Mouse (Mus musculus) C2C12 (cell line): ENCODE measurements around the gene Hoxb7. TPM values are rescaled to one million over a fixed set of nuclear protein-coding genes. Genes with fewer than 3 reads are reported as not detected.

Source experiments
- H3K27me3 ChIP-seq: one replicate; pipeline ENCODE4 v1.6.1; 2011; ENCODE audit not compliant: control insufficient read depth, insufficient read depth, insufficient read length
- H3K36me3 ChIP-seq: one replicate; pipeline ENCODE4 v1.6.1; 2011; ENCODE audit not compliant: control insufficient read depth, insufficient read depth
- H3K4me3 ChIP-seq: one replicate; pipeline ENCODE4 v1.5.1; 2011; ENCODE audit warnings: mild to moderate bottlenecking, control low read depth; ENCODE audit not compliant: poor library complexity, insufficient read depth, severe bottlenecking
- H3K79me2 ChIP-seq: one replicate; pipeline ENCODE4 v1.6.1; 2011; ENCODE audit not compliant: control insufficient read depth, insufficient read depth
- H3K79me3 ChIP-seq: one replicate; pipeline ENCODE4 v1.6.1; 2011; ENCODE audit warnings: low read depth, control low read depth
- H3ac ChIP-seq: one replicate; pipeline ENCODE3; 2011; ENCODE audit warnings: low read depth; ENCODE audit not compliant: control insufficient read depth, insufficient read length
- CEBPB ChIP-seq: IDR thresholded peaks from one replicate; pipeline ENCODE4 v1.6.1; 2011; ENCODE audit warnings: low read depth, mild to moderate bottlenecking, control low read depth, moderate library complexity
- CTCF ChIP-seq: IDR thresholded peaks from one replicate; pipeline ENCODE4 v1.5.1; 2011; ENCODE audit not compliant: control insufficient read depth, insufficient read depth, insufficient read length
- FOSL1 ChIP-seq: IDR thresholded peaks from one replicate; pipeline ENCODE4 v1.8.0; 2011; ENCODE audit warnings: mild to moderate bottlenecking, low read length; ENCODE audit not compliant: poor library complexity, insufficient read depth, severe bottlenecking
- MAX ChIP-seq: IDR thresholded peaks from one replicate; pipeline ENCODE4 v1.6.1; 2011; ENCODE audit warnings: mild to moderate bottlenecking, control low read depth
- MYOD1 ChIP-seq: IDR thresholded peaks from one replicate; pipeline ENCODE4 v1.6.1; 2011; ENCODE audit warnings: low read depth; ENCODE audit not compliant: control insufficient read depth, insufficient read length
- MYOG ChIP-seq: IDR thresholded peaks from one replicate; pipeline ENCODE4 v1.6.1; 2011; ENCODE audit not compliant: control insufficient read depth, insufficient read length; ENCODE audit errors: extremely low read depth
- USF1 ChIP-seq: IDR thresholded peaks from one replicate; pipeline ENCODE4 v1.6.1; 2011; ENCODE audit warnings: low read depth, mild to moderate bottlenecking, control low read depth, moderate library complexity
- polyA plus RNA-seq: library from polyadenylated mRNA; unstranded; fragments of >200 nt; fragmentation: generic; extraction: Trizol; gene quantifications from one replicate; pipeline ENCODE4 v1.2.1, GENCODE M21; 2012; ENCODE audit warnings: missing spikeins

Hoxb7 gene
- polyA plus RNA-seq, 1 experiment, result 0.04 TPM

GRCm38 (mm10) chr11:96301064-96301431 is 14.6 kb downstream of the Hoxb7 start:
- Histone ChIP-seq H3K79me3 (no peaks in the 10 kb centered on the region), H3K79me2 (no peaks in the 10 kb centered on the region), H3K4me3 (no peak overlapping the region), H3K36me3 (no peaks in the 10 kb centered on the region), H3K27me3 (peaks cover 91% of the 10 kb centered on the region), H3ac (no peak overlapping the region)
- TF ChIP-seq MYOD1 (no peak), FOSL1 (no peak)

GRCm38 (mm10) chr11:96301837-96302236 is 15.4 kb downstream of the Hoxb7 start:
- H3K79me2 ChIP-seq, result no peaks in the 10 kb centered on the region
- no peak overlapping the region for H3K4me3 ChIP-seq
- TF ChIP-seq CEBPB (no peak), USF1 (no peak), MYOG (no peak)
- H3ac ChIP-seq, result no peak overlapping the region
- H3K27me3 ChIP-seq, result peaks cover 90% of the 10 kb centered on the region
- H3K36me3 ChIP-seq, result no peaks in the 10 kb centered on the region
- no peaks in the 10 kb centered on the region for H3K79me3 ChIP-seq

- H3K36me3 ChIP-seq, result no peaks in the 10 kb centered on the region
- peaks cover 89% of the 10 kb centered on the region for H3K27me3 ChIP-seq
- H3ac ChIP-seq, result no peak overlapping the region
- TF ChIP-seq USF1 (no peak), CEBPB (no peak), MYOD1 (no peak), MAX (no peak), MYOG (no peak), CTCF (no peak)
- H3K4me3 ChIP-seq, result no peak overlapping the region
- no peaks in the 10 kb centered on the region for H3K79me3 ChIP-seq
- H3K79me2 ChIP-seq, result no peaks in the 10 kb centered on the region
Observed at GRCm38 (mm10) chr11:96302381-96303150, 16.1 kb downstream of the Hoxb7 start.

GRCm38 (mm10) chr11:96303151-96304099 is 17.0 kb downstream of the Hoxb7 start, which contains the start of gene Hoxb5:
Hoxb5 (plus strand) TSS chr11:96303336.
- Histone ChIP-seq H3K27me3 (peaks cover 85% of the 10 kb centered on the region), H3K36me3 (no peaks in the 10 kb centered on the region), H3K79me2 (no peaks in the 10 kb centered on the region), H3ac (no peak within 1 kb of the TSS), H3K79me3 (no peaks in the 10 kb centered on the region), H3K4me3 (no peak within 1 kb of the TSS)
- TF ChIP-seq CEBPB, result no peak
- peak; percentile 94 for TF ChIP-seq CTCF

GRCm38 (mm10) chr11:96304381-96305195 is 18.2 kb downstream of the Hoxb7 start:
- no peaks in the 10 kb centered on the region for H3K36me3 ChIP-seq
- TF ChIP-seq MYOG (no peak), MAX (no peak), FOSL1 (no peak), CEBPB (no peak), CTCF (no peak), USF1 (no peak), MYOD1 (no peak)
- H3K79me3 ChIP-seq, result no peaks in the 10 kb centered on the region
- H3K79me2 ChIP-seq, result no peaks in the 10 kb centered on the region
- H3K4me3 ChIP-seq, result no peak overlapping the region
- H3ac ChIP-seq, result no peak overlapping the region
- peaks cover 85% of the 10 kb centered on the region for H3K27me3 ChIP-seq
